Mouse (Mus musculus): ENCODE results near the gene Dctd.
A peak's percentile ranks its signal among the peaks of the same experiment; 100 is the strongest.

Dctd gene

GRCm38 (mm10) chr8:48098792-48099191 lies at the start of gene Dctd:
Gene Dctd (plus strand): TSS chr8:48099092.
- no peak for DNase-seq (ENCODE audit: low spot score)

GRCm38 (mm10) chr8:48053611-48054010 lies 45.3 kb upstream of the Dctd start:
- DNase-seq (ENCODE audit: low spot score), result no peak

GRCm38 (mm10) chr8:48063526-48064072 lies 35.3 kb upstream of the Dctd start:
- no peak for DNase-seq (ENCODE audit: low spot score)

GRCm38 (mm10) chr8:48074149-48074548 lies 24.7 kb upstream of the Dctd start:
- DNase-seq (ENCODE audit: low spot score), result no peak

- no peak for DNase-seq (ENCODE audit: low spot score)
Observed at GRCm38 (mm10) chr8:48082343-48082742, 16.5 kb upstream of the Dctd start.

- no peak for DNase-seq (ENCODE audit: low spot score)
Observed at GRCm38 (mm10) chr8:48090661-48091060, 8.2 kb upstream of the Dctd start.

- DNase-seq (ENCODE audit: low spot score), result no peak
Observed at GRCm38 (mm10) chr8:48095378-48095777, 3.5 kb upstream of the Dctd start.

GRCm38 (mm10) chr8:48097131-48097794 lies 1.6 kb upstream of the Dctd start:
- no peak for DNase-seq (ENCODE audit: low spot score)

GRCm38 (mm10) chr8:48098081-48098639 lies 732 bp upstream of the Dctd start:
- no peak for DNase-seq (ENCODE audit: low spot score)

- no peak for DNase-seq (ENCODE audit: low spot score)
Observed at GRCm38 (mm10) chr8:48100100-48100787, 1.4 kb downstream of the Dctd start.

GRCm38 (mm10) chr8:48109373-48109855 lies 10.5 kb downstream of the Dctd start:
- DNase-seq (ENCODE audit: low spot score), result peak; percentile 40

- peak; percentile 17 for DNase-seq (ENCODE audit: low spot score)
Observed at GRCm38 (mm10) chr8:48109856-48110780, 11.2 kb downstream of the Dctd start.

GRCm38 (mm10) chr8:48114591-48114990 lies 15.7 kb downstream of the Dctd start:
- no peak for DNase-seq (ENCODE audit: low spot score)

- DNase-seq (ENCODE audit: low spot score), result no peak
Observed at GRCm38 (mm10) chr8:48122991-48123390, 24.1 kb downstream of the Dctd start.

- DNase-seq (ENCODE audit: low spot score), result no peak
Observed at GRCm38 (mm10) chr8:48124857-48125256, 26.0 kb downstream of the Dctd start.

GRCm38 (mm10) chr8:48126954-48127353 lies 28.1 kb downstream of the Dctd start:
- DNase-seq (ENCODE audit: low spot score), result no peak

GRCm38 (mm10) chr8:48130266-48130665 lies 31.4 kb downstream of the Dctd start:
- no peak for DNase-seq (ENCODE audit: low spot score)

- no peak for DNase-seq (ENCODE audit: low spot score)
Observed at GRCm38 (mm10) chr8:48133321-48133720, 34.4 kb downstream of the Dctd start.

- DNase-seq (ENCODE audit: low spot score), result no peak
Observed at GRCm38 (mm10) chr8:48136804-48137650, 38.1 kb downstream of the Dctd start.

GRCm38 (mm10) chr8:48137651-48137937 lies 38.7 kb downstream of the Dctd start:
- DNase-seq (ENCODE audit: low spot score), result no peak

- DNase-seq (ENCODE audit: low spot score), result no peak
Observed at GRCm38 (mm10) chr8:48141023-48141422, 42.1 kb downstream of the Dctd start.
